Mouse (Mus musculus): ENCODE data around the gene Ndufb5.
"Not testable (repeated sequence)": the region's sequence is repeated elsewhere in the genome, so short reads cannot be mapped to it uniquely, and the experiment has no call there.

The Ndufb5 gene

DNA sequence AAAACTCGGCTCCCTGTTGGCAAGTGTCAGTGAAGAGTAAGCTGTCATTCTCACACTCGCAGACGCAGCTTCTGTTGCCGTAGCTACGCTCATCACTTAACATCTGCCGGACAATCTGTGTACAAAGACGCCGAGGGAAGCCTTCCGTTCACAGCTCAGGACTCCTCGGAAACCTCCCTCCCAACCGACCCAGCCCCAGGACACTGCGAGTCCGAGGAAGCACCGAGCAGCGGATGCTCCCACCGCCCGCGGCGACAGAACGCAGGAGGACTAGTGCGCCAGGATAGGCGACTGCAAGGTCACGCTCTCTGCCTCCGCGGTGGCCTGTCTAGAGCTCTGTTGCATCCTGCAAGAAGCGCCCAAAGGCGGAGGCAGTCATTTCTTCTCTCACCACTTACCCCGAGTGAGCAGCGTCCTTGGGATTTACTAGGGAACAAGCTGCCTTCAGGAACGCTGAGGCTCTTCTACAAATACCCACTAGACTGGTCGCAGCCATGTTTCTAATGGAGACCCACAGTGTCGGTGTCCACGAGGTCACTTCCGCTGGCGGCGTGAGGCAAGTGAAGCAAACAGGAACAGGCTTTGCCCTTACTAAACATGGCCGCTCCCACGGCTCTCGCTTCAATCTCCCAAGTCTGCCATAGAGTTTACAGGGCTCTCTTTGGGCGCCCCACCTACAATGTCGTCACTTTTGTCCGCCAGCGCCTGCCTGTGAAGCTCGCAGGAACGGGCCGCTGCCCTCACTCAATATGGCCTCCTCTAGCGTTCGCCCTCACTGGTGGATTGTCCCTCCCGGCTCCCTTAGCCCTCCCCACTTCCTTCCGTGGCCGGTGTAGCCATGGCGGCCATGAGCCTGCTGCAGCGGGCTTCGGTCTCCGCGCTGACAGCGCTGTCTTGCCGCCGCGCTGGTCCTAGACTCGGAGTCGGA lies at the start of gene Ndufb5:
Ndufb5 (plus strand) TSS at position 747 of the 928 bp plus-strand sequence.
- peak; percentile 96 for DNase-seq (ENCODE audit: extremely low spot score, low spot score)

DNA sequence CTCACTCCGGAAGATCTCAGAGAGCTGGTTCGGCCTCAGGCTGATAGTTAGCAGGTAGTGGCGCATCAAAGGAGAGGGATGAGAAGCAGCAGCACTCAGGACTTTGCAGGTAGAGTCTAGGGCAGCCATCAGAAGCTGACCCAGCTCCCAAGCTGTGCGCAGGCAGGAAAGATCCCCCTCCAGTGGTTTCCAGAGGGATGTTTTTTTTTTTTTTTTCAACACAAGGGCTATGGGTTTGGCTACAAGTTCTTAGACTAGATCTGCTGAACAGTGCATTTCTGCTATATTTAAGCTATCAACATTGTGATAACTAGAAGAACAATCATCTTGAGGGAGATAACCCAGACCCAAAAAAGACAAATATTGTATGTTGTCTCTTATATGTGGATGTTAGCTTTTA lies 49.6 kb upstream of the Ndufb5 start:
- no peak for DNase-seq (ENCODE audit: extremely low spot score, low spot score)

DNA sequence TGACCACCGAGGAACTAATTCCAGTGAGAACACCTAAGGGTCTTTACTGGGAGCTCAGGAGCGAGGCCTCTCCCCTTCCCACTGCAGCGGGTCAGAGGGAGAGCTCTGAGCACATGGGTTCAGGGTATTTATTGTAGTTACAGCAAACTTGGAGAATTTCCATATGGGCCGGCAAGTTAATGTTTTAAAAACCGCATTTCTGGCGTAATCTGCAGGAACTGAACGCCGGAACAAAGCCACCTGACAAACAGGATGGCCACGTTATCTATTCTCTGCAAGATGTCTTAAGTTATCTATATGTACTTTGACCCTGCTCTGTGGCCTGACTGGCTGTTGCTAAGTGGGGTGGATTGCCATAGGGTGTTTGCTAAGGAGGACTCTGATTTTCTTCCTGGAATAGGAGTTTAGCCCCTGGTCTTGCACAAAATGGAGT lies 47.2 kb upstream of the Ndufb5 start:
- no peak for DNase-seq (ENCODE audit: extremely low spot score, low spot score)

DNA sequence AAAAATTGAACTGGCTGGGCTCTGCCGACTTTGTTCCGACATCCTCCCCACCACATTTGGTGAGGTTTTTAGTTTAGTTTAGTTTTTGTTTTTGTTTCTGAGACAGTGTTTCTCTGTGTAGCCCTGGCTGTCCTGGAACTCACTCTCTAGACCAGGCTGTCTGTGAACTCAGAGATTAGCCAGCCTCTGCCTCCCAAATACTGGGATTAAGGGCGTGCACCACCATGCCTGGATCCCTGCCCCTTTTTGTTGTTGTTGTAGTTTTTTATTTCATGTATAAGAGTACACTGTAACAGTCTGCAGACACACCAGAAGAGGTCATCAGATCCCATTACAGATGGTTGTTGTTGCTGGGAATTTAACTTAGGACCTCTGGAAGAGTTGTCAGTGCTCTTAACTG lies 46.8 kb upstream of the Ndufb5 start:
- DNase-seq (ENCODE audit: extremely low spot score, low spot score), result no peak

DNA sequence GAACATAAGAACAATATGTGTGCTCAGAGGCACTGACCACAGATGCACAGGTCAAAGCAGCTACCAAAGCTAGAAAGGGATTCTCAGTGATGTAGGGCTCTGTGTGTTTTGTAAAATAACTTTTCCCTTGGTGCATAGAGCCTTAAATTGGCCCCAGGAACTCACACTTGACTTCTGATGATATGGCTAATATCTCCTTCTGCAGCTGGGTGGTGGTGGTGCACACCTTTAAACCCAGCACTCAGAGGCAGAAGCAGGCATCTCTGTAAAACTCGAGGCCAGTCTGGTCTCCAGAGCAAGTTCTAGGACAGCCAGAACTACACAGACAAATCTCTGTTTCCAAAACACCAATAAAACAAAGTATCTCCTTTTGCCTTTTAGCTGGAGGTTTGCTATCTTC lies 45.9 kb upstream of the Ndufb5 start:
- DNase-seq (ENCODE audit: extremely low spot score, low spot score), result no peak

DNA sequence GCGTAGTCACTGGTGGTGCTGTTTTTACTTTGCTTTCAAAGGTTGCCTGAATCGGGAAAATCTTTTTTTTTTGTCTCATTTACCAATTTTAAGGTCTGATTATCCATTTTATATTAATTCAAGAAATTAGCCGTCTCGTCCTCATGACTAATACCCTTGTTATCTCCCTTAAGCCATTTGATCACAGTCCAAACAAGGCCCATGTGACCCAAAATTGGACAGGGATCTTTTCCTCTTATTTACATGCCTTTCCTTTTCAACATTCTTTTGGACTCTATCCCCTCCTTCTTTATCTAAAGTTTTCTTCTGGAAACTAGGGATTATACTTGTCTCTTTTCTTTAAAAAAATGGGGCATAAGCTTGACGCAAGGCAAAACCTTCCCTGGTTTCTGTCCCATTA lies 44.9 kb upstream of the Ndufb5 start:
- DNase-seq (ENCODE audit: extremely low spot score, low spot score), result no peak

DNA sequence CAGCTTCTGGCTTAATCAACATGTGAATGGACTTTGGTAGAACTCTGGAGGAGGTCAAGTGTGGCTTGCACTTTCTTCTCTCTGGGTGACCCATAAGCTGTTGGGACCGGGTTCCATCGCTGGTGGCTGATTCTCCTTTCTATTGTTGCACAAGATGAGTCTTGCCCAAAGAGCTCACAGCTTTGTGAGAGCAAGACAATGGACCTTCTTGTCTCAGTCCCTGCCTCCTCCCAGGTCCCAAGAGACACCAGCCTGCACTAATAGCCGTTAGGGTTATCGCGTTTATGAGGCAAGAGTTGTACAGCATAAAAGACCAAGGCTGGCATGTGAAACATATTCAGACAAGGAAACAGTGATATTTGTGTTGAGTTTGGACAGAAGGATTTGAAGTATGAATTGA lies 42.6 kb upstream of the Ndufb5 start:
- no peak for DNase-seq (ENCODE audit: extremely low spot score, low spot score)

DNA sequence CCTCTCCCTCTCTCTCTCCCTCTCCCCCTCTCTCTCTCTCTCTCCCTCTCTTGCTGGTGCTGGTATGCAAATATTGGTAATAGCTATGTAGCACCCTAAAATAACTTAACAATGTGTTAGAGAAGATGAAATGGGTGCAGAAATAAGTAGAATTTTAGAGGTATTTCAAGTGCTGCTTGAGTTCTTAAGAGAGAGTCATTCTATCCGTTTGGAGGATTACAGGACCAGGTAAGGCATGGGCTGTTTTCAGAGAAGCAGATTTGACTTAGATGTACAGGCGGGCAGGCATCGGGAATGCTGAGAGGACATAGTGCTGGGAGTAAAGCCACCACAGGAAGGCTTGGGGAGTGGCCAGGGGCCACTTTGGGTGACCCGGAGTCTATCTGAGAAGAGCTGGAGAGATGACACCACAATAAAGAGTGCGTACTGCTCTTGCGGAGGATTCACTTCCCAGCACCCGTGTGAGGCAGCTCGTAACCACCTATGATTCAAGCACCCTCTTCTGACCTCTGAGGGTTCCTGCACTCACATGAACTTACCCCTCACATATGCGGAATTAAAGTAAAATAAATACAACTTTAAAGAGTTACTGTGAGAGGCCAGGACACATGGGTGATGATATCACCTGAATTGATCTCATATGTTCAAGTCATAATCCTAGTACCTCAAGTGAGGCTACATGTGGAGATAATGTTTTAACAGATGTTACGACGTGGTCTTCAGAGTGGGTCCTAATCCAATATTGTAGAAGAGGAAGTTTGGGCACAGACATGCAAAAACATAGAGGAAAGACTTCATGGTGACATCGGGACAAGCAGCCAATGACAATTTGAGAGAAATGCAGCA lies 41.8 kb upstream of the Ndufb5 start:
- no peak for DNase-seq (ENCODE audit: extremely low spot score, low spot score)

DNA sequence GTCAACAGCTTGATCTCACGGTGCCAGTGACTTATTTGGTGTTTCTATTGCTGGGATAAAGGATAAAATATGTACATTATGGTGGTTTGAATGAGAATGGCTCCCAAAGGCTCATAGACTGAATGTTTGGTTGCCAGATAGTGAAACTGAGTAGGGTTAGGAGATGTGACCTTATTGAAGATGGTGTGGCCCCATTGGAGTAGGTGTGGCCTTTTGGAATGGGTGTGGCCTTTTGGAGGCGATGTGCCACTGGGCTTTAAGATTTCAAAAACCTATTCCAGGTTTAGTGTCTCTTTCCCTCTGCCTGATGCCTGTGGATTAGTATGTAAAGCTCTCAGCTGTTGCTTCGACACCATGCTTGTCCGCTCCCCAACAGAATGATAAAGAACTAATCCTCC lies 41.2 kb upstream of the Ndufb5 start:
- DNase-seq (ENCODE audit: extremely low spot score, low spot score), result no peak

DNA sequence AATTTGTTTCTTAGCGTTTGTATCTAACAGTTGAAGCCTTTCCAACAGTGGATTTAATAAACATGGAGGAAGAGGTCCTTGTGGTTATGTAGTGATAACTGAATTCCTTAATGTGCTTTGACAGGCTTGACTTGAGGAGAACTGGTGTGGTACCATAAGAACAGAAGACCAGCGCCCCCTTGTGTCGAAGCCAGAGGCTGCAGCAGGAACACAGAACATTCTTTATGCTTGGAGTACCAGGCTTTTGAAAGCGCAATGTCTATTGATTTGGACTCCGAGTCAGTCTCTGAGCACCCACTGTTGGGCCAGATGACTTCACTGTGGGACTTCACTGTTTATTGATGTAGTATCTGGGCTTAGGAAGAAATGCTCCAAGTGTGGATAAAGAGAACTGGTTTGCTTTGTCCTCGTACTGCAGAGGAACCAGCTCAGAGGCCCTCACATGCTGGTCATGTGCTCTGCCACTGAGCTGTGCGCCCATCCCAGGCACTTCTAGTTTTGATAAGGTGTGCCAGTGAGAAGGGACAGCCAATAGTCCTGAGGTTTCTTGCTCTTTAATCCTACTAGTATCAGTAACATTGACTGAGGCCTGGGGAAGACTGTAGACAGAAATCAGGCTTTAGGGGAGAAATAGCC lies 38.4 kb upstream of the Ndufb5 start:
- DNase-seq (ENCODE audit: extremely low spot score, low spot score), result peak; percentile 89

DNA sequence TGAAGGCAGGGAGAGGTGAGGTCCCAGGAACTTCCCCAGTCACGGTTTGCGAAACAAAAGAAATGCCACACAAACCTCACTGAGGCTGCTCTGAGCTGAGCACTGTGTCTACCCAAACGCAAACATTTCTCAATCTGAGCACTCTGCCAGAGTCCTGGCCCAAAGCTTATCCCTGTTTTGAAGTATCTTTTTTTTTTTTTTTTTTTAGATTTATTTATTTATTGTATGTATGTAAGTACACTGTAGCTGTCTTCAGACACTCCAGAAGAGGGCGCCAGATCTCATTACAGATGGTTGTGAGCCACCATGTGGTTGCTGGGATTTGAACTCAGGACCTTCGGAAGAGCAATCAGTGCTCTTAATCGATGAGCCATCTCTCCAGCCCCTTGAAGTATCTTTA lies 32.8 kb upstream of the Ndufb5 start:
- not testable (repeated sequence) for DNase-seq (ENCODE audit: extremely low spot score, low spot score)

DNA sequence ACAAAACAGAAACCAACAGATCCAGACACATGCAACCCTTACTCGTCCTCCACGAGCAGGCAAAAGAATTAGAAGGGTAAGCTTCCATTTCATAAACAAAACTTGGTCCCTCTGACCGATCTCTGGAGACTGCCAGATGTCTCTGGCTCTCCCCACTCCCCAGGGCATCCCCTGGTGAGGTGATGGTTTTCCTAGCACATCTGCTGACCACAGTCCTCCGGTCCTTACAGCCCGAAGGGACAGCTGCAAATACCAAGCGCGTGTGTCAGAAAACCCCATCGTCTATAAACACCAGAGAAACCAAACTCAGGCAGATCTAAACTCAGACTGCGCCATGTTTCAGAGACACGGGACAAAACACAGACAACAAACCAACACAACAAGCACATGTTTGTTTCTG lies 32.2 kb upstream of the Ndufb5 start:
- not testable (repeated sequence) for DNase-seq (ENCODE audit: extremely low spot score, low spot score)

DNA sequence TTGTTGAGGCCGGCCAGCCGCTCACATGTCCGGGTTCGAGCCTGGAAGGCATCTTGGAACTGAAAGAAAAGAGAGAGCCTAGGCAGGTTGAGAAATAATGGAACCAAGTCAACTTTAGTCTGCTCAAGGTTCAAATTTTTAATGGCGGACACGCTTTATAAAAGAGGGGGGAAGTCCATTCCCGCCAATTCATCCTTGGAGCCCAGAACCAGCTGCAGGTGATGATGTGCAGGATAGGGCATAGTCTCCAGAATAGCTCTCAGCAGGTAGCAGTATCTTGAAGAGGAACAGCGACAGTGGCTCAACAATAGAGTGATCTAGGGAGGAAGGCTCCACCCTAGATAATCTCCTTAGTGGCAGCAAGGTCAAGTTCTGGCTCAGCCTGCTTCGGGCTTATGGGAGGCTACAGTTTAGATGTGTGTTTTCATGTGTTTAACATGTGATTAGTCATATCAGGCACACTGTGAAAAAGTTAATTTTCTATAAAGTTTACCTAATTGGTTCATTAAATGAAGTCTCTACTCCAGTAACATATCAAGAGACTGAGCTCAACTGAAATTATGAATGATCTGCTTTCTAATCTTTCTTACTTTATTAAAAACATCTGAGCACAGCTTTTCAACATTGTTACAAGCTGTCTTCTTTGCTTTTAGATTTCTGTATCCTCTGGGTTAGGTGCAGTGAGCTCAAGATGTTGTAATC lies 31.0 kb upstream of the Ndufb5 start, which contains the start of gene Actl6a:
Actl6a (plus strand) TSS at position 652 of the 702 bp plus-strand sequence.
- not testable (repeated sequence) for DNase-seq (ENCODE audit: extremely low spot score, low spot score)

DNA sequence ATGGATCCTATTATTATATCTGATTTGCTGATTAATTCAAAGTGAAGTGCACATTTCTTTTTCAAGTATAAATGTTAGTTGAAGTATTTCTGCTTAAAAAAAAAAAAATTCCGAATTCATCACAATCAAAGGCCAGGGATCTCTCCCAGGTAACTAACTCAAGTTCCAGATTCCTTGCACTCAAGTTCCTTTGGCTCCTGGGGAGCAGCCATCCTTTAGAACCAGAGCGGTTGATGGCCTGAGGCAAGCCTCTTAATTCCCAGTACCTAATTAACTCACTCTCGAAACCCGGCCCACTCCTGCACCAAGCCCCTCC lies 28.8 kb upstream of the Ndufb5 start:
- DNase-seq (ENCODE audit: extremely low spot score, low spot score), result no peak

DNA sequence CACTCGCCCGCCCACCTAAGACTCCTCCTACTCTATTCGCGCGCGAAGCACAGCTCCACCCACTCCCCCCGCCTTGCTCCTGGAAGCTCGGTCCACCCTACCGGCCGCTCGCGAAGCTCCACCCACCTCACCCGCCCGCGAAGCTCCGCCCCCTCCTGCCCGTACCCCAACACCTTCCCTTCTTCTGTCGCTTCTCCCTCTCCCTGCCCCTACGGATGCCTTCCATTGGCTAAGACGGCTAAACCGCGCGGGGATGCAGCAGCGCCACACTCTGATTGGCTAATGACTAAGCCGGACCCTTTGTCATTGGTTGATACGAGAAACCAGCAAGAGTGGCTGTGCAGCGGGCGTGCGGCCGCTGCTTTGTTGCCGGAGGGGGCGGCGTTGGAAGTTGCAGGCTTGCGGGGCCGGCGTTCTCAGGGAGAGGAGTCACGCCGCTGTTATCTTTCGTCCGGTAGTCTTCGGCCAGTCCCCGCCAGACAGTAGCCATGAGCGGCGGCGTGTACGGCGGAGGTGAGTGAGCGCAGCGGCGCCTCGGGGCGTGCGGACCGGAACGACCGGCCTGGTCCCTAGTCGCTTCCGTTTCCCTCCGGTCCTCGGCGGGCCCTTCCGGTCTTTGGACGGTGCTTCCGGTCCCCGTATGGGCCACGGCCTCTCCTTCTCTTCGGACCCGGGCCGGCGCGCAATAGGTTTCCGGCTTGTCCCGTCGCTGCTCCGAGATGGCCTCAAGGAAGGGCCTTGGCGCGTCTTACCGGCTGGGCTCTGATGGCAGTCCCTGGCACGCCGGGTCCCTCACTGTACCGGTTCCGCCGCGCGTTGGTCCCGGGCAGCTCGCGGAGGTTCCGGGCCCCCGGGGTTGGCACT lies 28.2 kb upstream of the Ndufb5 start:
- DNase-seq (ENCODE audit: extremely low spot score, low spot score), result peak; percentile 98

DNA sequence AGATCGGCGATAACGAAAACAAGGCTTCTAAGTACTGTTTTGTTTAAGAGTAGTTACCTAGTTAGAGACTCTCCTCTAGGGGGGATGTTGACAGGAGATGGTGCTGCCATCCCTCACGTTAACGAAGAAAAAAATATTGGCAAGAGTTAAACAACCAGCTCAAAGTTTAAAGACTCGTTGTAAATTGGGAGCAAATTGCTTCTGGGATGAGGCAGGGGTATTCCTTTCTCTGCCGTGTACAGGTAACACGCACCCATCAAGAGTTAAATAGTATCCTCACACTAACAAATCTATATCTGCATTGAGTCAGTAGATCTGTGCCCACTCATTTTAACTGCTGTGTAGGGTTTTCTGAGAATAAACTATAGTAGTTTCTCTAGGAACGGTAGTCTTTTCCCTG lies 27.4 kb upstream of the Ndufb5 start:
- no peak for DNase-seq (ENCODE audit: extremely low spot score, low spot score)

DNA sequence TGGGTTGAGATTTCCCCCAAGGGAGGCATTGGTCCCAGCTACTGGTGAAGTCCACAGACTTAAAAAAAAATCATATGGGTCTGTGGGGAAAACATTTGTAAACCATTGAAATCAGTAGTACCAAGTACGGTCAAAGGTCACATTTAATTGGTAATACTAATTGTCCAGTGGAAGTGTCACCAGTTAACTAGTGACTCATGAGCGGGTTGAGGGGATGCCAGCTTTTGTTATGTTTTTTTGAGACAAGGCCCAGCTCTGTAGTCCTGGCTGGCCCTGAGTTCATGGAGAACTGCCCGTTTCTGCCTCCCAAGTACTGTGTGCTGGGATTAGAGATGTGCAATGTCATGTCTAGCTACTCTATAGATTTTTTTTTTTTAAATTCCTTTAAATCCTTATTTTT lies 23.1 kb upstream of the Ndufb5 start:
- DNase-seq (ENCODE audit: extremely low spot score, low spot score), result no peak

DNA sequence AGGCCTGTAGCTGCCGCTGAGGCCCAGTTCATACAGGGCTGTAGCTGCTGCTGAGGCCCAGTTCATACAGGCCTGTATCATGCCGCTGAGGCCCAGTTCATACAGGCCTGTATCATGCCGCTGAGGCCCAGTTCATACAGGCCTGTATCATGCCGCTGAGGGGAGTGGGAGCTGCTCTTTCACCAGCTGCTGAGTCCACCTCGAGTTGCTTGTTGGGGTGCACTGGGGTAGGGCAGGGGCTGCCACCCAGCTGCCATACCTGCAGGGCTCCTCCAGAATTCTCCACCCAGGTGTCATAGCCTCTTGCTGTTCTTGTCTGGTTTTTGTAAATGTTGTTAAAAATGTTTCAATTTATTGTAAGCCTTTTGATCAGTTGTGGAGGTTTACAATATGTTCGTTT lies 19.4 kb upstream of the Ndufb5 start:
- not testable (repeated sequence) for DNase-seq (ENCODE audit: extremely low spot score, low spot score)

DNA sequence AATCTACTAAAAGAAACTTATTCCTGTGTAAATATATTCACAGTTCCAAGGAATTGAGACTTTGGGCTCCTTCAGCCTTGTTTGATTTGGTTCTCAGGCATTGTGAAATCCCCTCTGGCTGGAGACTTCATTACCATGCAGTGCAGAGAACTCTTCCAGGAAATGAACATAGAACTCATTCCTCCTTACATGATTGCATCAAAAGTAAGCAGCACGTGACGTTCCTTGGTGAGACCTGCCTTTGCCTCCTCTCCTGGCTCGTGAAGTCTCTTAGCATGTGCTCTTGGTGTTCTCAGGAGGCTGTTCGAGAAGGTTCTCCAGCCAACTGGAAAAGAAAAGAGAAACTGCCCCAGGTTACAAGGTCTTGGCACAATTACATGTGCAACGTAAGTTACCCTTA lies 18.5 kb upstream of the Ndufb5 start:
- no peak for DNase-seq (ENCODE audit: extremely low spot score, low spot score)

DNA sequence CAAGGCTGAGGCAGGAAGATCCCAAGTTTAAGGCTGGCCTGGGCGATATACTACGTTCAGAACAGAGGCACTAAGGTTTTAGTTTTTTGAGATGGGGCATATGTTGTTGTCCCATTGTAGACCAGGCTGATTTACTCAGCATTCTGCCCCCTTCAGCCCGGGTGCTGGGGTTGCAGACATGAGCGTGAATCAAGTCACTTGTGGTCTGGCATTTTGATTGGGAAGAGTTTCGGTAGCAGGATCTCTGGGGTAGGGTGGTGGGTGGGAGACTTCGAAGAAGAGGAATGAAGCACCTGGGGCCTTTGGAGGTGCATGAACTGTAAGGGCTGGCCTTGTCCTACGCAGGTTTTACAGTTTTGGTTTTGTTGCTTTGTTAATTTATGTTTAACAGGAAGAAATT lies 12.6 kb upstream of the Ndufb5 start:
- DNase-seq (ENCODE audit: extremely low spot score, low spot score), result no peak
